Mouse (Mus musculus): ENCODE measurements at regions not wholly inside any gene's neighbourhood (a gene's known extent, or its start where the extent isn't known, plus 50 kb on each side); places are given as distances from the start of the nearest gene placed in this dataset.

DNA sequence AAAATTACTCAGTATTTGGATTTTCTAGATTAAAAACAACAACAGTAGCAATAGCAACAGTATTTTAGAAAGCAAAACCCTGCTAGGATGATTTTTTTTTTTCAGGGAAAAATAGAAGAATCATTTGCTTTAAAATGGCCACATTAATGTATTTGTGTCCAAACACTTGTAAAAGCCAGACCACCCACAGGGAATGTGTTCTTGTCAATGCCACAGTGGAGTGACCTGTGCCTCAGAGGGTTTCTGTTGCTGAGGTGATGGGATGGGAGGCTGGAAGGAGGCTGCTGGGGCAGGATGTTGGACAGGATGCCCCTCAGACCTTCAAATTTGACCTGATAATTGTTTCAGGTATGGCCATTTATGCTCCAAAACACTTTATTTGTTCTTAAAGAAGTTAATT is 178.9 kb downstream of the Tmem161b start:
- DNase-seq, result no peak

DNA sequence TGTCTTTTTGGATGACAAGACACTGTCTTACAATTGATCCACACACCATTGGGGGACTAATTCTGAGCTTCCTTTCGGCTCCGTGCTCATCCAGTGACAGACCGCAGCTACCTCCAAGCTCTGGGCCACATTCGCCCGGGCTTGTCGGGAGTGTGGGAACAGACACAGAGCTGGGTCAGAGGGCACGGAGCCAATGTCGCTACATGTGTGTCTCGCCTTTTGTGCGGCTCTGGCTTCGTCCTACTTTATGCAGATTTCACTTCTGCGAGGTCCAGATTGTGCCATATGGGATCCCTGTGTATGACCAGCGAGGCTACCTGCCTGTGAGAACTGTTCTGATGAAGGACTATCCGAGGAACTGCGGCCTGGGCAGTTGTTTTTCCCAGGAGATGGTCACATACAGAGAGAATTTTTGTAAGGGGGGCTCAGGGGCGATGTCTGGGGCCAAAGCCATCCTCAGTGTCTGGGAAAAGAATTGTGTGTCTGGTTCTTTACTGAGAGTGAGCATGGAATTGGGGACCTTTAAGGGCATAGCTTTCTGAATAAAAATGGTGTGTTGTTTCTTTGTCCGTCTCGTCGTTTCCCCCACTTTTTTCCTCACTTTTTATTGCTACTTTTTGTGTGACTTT is 182.6 kb downstream of the Tmem161b start:
- DNase-seq, result no peak

DNA sequence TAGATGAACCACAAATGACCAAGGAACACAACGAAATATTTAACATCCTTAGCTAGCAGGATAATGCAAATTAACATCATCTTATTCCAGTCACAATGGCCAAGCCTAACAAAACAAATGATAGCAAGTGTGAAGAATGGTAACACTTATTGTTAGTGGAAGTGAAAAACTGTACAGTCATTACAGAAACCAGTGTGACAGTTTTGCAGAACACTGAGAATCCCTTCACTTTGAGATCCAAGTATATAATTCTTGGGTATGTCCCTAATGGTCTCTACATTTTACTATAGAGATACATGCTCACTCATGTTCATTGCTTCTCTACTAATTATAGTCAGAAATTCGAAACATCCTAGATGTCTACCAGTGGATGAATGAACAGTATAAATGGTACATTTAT is 212.3 kb downstream of the Tmem161b start:
- DNase-seq, result no peak

DNA sequence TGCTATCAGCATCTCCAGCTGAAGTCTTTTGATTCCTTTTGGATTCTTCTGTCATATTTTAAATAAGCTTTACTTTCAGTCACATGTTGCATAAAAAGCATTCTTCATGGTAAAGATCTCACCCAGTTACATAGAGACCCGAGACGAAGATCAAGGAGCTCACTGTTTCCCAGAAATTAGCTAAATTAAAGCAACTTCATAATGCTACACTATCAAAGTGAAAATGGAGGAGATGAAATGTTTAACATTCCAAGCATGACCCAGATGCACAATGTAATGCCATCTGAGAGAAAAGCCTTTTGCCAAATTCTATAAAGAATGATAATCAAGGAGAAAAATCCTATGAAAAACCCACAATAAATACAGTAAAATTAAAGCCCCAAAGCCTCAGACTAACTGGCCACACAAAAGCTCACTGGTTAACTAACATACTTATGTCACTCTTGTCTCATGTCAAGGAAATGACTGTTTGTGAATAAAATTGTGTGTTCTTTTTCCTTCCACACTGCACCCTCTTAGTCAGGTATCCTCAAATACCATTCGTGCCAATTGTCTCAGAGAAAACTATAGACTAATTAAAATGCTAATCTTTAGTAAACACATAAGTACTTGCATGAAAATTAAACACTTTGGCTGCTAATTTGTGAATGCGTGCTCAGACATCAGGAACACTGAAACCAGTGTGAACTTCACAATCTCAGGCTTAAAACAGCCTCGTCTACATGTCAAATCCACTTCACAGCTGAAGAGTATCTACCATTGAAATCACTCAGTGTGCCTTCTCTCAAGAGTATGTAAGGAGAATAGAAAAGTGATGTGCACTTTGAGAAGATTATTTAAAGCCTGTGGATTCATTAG is 215.7 kb downstream of the Tmem161b start:
- DNase-seq, result no peak

DNA sequence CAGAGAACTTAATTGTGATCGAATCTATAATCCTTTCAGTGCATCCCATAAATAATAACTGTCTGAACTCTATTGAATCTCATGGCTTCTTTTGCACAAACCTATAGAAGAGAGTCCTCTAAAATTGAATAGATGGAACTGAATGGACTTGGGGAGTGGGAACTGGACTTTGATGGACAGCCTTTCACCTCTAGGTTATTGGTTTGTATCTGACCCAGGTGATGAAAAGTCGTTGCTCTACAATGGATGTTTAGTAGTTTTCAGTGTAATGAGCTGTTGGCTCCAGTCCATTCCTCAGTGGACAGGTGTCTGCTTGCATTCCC is 216.3 kb downstream of the Tmem161b start:
- DNase-seq, result no peak

DNA sequence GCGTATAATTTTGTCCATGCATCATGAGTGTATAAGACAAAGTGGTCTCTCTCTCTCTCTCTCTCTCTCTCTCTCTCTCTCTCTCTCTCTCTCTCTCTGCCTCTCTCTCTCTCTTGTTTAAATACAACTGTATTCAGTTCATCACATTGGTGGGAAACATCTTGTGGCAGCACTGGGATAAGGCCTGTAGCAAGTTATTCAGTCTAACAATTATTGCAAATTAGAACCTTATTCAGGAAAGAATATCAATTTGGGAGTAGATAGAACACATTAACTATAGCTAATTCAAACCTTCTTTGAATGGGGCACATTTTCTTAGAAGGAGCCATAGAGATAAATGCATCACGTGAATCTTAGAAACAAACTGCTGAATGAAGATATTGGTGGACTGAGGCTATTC is 226.4 kb downstream of the Tmem161b start:
- no peak for DNase-seq

DNA sequence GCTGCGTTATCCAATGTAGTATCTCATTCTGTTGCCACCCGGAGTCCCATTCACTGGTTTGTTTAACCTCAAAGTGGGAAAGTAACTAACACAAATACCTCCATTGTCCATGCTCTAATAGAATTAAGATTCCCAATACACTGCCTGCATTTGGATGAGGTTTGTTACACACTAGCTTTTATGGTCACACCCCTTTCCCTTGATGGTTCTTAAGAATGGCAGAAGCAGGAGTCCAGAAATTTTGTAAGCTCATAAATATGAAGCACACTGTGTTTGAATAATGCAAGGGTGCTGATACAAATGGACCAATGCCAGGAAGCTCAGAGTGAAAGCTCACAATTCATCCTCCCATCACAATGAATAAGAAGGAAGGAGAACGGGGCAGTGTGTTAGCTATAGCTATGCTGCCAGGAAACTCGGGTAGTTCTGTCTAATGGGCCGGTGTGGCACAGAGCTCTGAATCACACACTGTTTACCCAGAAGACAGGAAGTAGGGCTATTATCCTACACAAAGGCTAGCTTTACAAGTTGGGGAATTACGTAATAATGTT is 227.0 kb downstream of the Tmem161b start:
- DNase-seq, result no peak

Measured in thymus, postnatal 4 days (tissue).